Mouse (Mus musculus) liver, embryonic 11.5 days (tissue): ENCODE measurements around the gene Erc2. TPM values are rescaled to one million over a fixed set of nuclear protein-coding genes. Genes with fewer than 3 reads are reported as not detected.
A peak's percentile ranks its signal among the peaks of the same experiment; 100 is the strongest.

Experiments used
- ATAC-seq: fragments of 200-750 bp; cut with Nextera tagmentation; replicated peaks from 2 replicates; pipeline ENCODE4 v1.8.0; 2017; ENCODE audit warnings: moderate number of reproducible peaks, mild to moderate bottlenecking, moderate TSS enrichment, moderate library complexity; ENCODE audit not compliant: low FRiP score
- DNase-seq: peaks from one replicate; pipeline ENCODE4 v3.0.0-alpha.2; 2017; ENCODE audit warnings: low spot score
- H3K27ac ChIP-seq: fragments of 300-500 bp; sonication (generic); 2 replicates; pipeline ENCODE4 v1.5.1; 2014; ENCODE audit warnings: mild to moderate bottlenecking, low read depth, low read length, control low read depth
- H3K27me3 ChIP-seq: fragments of 300-500 bp; sonication (generic); replicated peaks from 2 replicates; pipeline ENCODE4 v1.6.1; 2014; ENCODE audit warnings: low read length, mixed read lengths; ENCODE audit not compliant: control insufficient read depth, insufficient read depth
- H3K36me3 ChIP-seq: fragments of 300-500 bp; sonication (generic); 2 replicates; pipeline ENCODE4 v1.6.1; 2014; ENCODE audit warnings: mild to moderate bottlenecking, low read length, moderate library complexity, mixed read lengths; ENCODE audit not compliant: control insufficient read depth, insufficient read depth
- H3K4me1 ChIP-seq: fragments of 300-500 bp; sonication (generic); replicated peaks from 2 replicates; pipeline ENCODE4 v1.6.1; 2014; ENCODE audit warnings: low read length, mixed read lengths; ENCODE audit not compliant: control insufficient read depth, insufficient read depth
- H3K4me2 ChIP-seq: fragments of 300-500 bp; sonication (generic); 2 replicates; pipeline ENCODE4 v1.6.1; 2014; ENCODE audit warnings: mild to moderate bottlenecking, control low read depth, moderate library complexity
- H3K4me3 ChIP-seq: fragments of 300-500 bp; sonication (generic); 2 replicates; pipeline ENCODE4 v1.5.1; 2014; ENCODE audit warnings: low read depth, low read length, control low read depth
- H3K9ac ChIP-seq: fragments of 300-500 bp; sonication (generic); 2 replicates; pipeline ENCODE4 v1.6.1; 2014; ENCODE audit warnings: low read depth, low read length, control low read depth
- H3K9me3 ChIP-seq: fragments of 300-500 bp; sonication (generic); 2 replicates; pipeline ENCODE4 v1.6.1; 2016; ENCODE audit warnings: low read length, inconsistent platforms, mixed read lengths; ENCODE audit not compliant: control insufficient read depth
- WGBS: fragments of 180-500 bp; shearing (Covaris S2); extraction: QIAGEN DNeasy Blood & Tissue Kit; methylation state at CpG from one replicate; pipeline ENCODE4 v1.1.7; 2014; 5-methylcytosine and 5-hydroxymethylcytosine counted together
- polyA plus RNA-seq: library from polyadenylated mRNA; unstranded; fragments of >200 nt; fragmentation: Nextera tagmentation; extraction: Ambion mirVana; gene quantifications from 2 replicates; pipeline ENCODE4 v1.2.1, GENCODE M21; 2014

Erc2 gene
- polyA plus RNA-seq, 1 experiment from 2014 or later, result 1.6 TPM

DNA sequence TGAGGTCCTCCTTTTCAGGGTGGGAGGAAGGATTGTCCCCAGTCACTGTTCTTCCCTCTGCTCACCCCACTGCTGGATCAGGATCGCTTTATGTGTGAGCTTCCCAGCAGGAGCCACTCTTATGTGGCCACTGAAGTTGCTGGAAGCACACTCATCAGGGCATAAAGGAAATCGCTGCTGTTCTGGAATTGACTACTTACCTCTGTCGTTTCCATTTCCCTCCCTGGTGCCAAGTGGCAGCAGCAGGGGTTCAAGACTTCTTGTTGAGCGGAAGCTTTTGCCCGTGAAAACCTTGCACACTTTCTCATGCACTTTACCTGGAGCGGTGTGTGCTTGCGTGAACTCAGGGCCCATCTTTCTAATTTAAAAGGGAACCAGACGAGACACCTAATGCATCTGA is 652 bp upstream of the Erc2 start:
- H3K4me1 ChIP-seq, result no peaks in the 10 kb centered on the region; the same call in 1 of the 2 replicates
- no peak overlapping the region for H3K4me2 ChIP-seq
- peaks cover 32% of the 10 kb centered on the region for H3K27me3 ChIP-seq
- H3K9ac ChIP-seq, result no peak overlapping the region
- DNase-seq, result no peak
- H3K9me3 ChIP-seq, result no peaks in the 10 kb centered on the region
- no peak for ATAC-seq
- 40% methylated on average over 8 of the region's 8 CpGs for WGBS
- H3K4me3 ChIP-seq, result no peak overlapping the region
- no peak overlapping the region for H3K27ac ChIP-seq
- no peaks in the 10 kb centered on the region for H3K36me3 ChIP-seq

DNA sequence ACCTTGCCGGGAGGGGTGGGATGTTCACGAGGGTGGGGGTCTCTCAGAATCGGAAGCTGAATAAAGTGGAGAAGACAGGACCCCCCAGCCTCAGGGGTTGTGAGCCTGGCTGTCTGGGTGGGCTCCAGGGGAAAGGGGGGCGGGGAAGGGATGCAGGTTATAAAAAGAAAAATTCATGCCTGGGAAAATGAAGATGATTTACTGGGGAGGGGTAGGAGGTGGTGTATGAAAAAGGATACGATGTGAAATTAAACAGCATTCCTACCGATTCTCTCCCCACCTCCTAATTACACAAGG is 643 bp downstream of the Erc2 start:
- ATAC-seq (no peak), DNase-seq (no peak)
- H3K27me3 ChIP-seq, result peaks cover 32% of the 10 kb centered on the region
- WGBS, result 7% methylated on average over 6 of the region's 6 CpGs
- no peak overlapping the region for H3K9ac ChIP-seq
- no peaks in the 10 kb centered on the region; the same call in 1 of the 2 replicates for H3K4me1 ChIP-seq
- peak overlapping the region; percentile 59 for H3K4me3 ChIP-seq
- no peaks in the 10 kb centered on the region for H3K9me3 ChIP-seq
- H3K4me2 ChIP-seq, result peak overlapping the region; percentile 70
- H3K27ac ChIP-seq, result no peak overlapping the region
- no peaks in the 10 kb centered on the region for H3K36me3 ChIP-seq

DNA sequence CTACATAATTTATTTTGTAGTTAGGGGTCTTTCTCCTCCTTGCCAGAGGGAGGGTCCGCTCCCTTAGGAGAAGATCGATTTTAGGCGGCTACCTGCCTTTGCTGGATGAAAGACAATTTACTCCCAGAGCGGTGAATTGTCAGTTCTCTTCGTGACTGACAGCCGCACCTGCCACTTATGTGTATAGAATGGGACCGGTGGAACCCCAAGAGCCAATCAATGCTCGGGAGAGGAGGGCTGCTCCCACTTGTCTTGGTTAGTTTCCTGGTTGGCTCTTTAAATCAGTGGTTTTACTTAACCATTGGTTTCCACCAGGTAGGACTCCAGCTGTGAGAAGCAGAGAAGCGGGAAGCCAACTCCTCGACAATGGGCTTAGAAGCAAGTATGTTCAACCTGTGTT is 1.1 kb downstream of the Erc2 start:
- DNase-seq (no peak), ATAC-seq (no peak)
- H3K27me3 ChIP-seq, result peaks cover 32% of the 10 kb centered on the region
- no peak overlapping the region for H3K9ac ChIP-seq
- H3K9me3 ChIP-seq, result no peaks in the 10 kb centered on the region
- H3K4me2 ChIP-seq, result peak overlapping the region; percentile 70
- WGBS, result 9% methylated on average over 10 of the region's 10 CpGs
- H3K36me3 ChIP-seq, result no peaks in the 10 kb centered on the region
- peak overlapping the region; percentile 59; the same call in 1 of the 2 replicates for H3K4me3 ChIP-seq
- no peaks in the 10 kb centered on the region; the same call in 1 of the 2 replicates for H3K4me1 ChIP-seq
- no peak overlapping the region for H3K27ac ChIP-seq

DNA sequence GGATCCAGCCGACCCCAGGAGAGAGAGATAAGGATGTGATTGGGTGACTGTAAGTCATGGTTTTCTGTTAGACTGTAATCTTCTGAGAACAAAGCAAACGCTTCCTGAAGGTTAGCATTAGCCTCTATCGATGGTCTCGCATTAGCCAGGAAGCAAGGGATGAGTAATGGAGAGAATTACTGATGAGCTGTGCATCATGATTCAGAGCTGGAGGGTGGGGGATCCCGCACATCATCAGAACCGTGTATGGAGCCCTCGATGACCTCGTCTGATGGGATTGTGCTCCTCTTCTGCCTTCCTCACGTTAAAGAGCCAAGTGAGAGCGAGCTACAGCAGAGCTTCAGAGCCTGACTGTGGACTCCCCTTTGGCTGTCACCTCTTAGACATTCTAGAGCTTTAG is 6.5 kb downstream of the Erc2 start:
- no peaks in the 10 kb centered on the region for H3K36me3 ChIP-seq
- WGBS, result 61% methylated on average over 10 of the region's 10 CpGs

DNA sequence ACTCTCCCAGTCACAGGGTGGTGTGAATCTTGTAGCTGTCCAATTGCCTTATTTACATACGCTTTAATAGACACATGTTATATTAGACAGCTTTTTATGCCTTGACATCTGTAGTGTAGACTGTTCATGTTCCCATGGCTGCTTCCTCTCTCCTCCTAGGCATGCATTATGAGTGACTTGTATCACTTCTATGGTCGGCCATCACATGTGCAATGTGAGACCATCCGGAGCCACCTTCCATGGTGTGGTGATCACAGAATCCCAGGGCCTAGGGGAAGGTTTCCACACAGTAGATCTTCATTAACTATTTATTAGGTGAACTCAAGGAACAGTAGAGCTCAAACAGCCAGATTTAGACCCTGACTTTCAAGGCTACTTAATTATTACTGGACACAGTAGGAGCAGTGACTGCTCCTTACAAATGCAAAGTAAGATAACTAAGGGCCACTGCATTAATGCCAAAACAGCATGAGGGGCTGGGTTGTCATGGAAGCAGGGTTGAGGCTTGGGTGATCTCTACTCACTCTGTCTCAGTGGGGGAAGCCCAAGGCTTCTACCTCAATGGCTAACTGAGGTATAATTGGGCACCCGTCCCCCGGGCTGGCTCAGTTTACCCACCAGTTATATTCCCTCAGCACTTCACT is 7.3 kb downstream of the Erc2 start:
- ATAC-seq (no peak), DNase-seq (no peak)
- no peak overlapping the region for H3K4me3 ChIP-seq
- H3K27ac ChIP-seq, result no peak overlapping the region
- no peak overlapping the region for H3K9ac ChIP-seq
- H3K4me1 ChIP-seq, result no peaks in the 10 kb centered on the region
- 0 out of 2 replicates have a peak, but pooled peaks cover 2% of the 10 kb centered on the region for H3K27me3 ChIP-seq
- H3K4me2 ChIP-seq, result no peak overlapping the region
- no peaks in the 10 kb centered on the region for H3K36me3 ChIP-seq
- no peaks in the 10 kb centered on the region for H3K9me3 ChIP-seq
- WGBS, result 79% methylated on average over 5 of the region's 5 CpGs

More for the DNA sequence above, 6.5 kb downstream of the Erc2 start:
- H3K27ac ChIP-seq, result no peak overlapping the region
- H3K4me1 ChIP-seq, result no peaks in the 10 kb centered on the region
- H3K4me2 ChIP-seq, result no peak overlapping the region
- no peaks in the 10 kb centered on the region for H3K9me3 ChIP-seq
- DNase-seq, result no peak
- no peak for ATAC-seq
- no peak overlapping the region for H3K4me3 ChIP-seq
- H3K27me3 ChIP-seq, result peaks cover 9% of the 10 kb centered on the region; the same call in 1 of the 2 replicates
- no peak overlapping the region for H3K9ac ChIP-seq

DNA sequence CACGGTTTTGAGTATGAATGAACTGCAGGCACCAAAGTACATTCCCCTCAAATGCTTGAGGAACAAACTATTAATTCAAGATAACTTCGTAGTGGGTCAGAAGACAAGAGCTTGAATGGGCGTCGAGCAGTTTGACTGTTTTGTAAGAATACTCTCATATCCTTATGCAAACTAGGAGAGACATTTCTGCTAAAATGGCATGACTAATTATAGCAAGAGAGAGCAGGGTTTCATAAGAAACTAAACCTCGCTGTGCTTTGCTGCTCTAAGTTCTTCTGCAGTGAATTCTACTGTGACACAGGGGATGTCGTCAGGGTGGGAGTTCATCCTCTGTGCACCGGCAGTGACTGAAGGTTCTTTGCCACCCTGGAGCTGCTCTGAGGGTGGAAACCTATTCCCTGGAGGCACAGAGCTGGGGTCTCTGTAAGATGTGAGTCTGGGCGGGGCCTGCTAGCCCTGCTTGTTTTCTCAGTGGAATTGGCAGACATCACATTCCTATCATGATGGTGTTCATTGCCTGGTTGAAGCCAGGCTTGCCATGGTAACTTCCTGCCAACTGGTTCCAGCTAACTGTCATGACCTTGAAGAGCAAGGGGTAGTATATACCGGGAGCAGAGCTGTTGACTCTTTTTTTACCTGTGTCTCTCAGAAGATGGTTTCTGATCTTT is 8.9 kb downstream of the Erc2 start:
- no peak for ATAC-seq
- no peak overlapping the region for H3K4me2 ChIP-seq

DNA sequence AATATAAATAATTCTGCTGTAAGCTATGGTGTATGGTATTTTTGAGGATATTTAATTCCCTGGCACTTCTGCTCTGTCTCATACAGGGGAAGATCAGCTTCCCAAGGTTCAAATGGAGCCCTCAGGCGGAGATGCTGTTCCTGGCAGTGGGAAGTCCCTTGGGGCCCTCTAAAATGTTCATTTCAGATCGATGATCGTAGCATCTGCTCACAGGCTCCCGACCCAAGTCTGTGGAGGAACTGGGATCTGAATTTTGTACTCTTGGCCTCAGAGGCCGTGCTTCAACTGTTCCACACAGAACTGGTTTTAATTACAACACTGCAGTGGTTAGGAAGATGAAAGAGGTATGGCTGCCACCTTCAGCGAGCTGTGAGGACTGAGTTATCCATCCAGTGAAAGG is 12.5 kb downstream of the Erc2 start:
- H3K27me3 ChIP-seq, result no peaks in the 10 kb centered on the region
- no peaks in the 10 kb centered on the region for H3K9me3 ChIP-seq
- WGBS, result 68% methylated on average over 6 of the region's 6 CpGs
- no peak overlapping the region for H3K9ac ChIP-seq
- DNase-seq (no peak), ATAC-seq (no peak)
- no peaks in the 10 kb centered on the region for H3K4me1 ChIP-seq
- no peak overlapping the region for H3K4me2 ChIP-seq
- no peak overlapping the region for H3K27ac ChIP-seq
- H3K36me3 ChIP-seq, result no peaks in the 10 kb centered on the region
- H3K4me3 ChIP-seq, result no peak overlapping the region

More for the DNA sequence above, 8.9 kb downstream of the Erc2 start:
- Histone ChIP-seq H3K9ac (no peak overlapping the region), H3K4me1 (no peaks in the 10 kb centered on the region), H3K27ac (no peak overlapping the region), H3K36me3 (no peaks in the 10 kb centered on the region), H3K27me3 (no peaks in the 10 kb centered on the region), H3K4me3 (no peak overlapping the region), H3K9me3 (no peaks in the 10 kb centered on the region)
- DNase-seq, result no peak
- WGBS, result 74% methylated on average over 9 of the region's 9 CpGs

DNA sequence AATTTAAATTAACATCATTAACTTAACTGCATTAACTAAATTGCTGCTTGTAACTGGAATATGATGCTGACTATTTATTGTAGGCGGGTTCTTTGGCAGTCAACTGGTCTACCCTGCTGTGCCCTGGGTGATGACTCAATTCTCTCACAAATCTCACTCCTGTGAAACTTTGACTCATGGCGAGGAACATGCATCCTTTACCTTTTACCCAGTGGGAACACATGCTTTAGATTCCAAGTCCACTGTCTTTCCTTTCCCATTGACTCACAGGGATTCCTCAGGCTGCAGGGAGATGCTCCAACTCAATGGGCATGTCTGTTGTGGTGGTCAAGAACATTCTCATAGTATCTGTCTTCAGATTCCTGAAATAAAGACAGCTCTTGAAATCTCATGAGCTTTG is 14.3 kb downstream of the Erc2 start:
- no peak for ATAC-seq
- H3K9me3 ChIP-seq, result no peaks in the 10 kb centered on the region
- H3K27ac ChIP-seq, result no peak overlapping the region
- no peak overlapping the region for H3K4me2 ChIP-seq
- DNase-seq, result no peak
- H3K27me3 ChIP-seq, result no peaks in the 10 kb centered on the region
- H3K36me3 ChIP-seq, result no peaks in the 10 kb centered on the region
- no peak overlapping the region for H3K4me3 ChIP-seq
- no peaks in the 10 kb centered on the region for H3K4me1 ChIP-seq
- no peak overlapping the region for H3K9ac ChIP-seq
- 77% methylated on average over 2 of the region's 2 CpGs for WGBS

DNA sequence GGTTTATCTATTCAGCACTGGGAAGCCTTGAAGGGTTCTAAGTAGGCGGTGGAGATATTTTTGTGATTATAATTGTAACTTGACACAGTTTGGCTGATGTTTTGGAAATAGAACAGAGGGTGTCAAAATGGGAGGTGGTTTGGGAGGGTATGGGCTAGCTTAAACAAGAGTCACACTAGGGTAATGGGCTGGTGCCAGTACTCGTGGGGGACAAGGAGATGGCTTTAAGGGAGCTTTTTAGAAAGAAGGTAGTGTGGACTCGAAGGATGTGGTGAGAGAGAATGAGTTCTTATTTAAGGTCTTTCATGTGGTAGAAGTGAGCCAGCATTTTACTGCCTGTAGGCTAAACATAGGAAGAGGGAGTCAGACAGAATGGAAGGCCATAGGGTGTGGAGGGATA is 19.2 kb downstream of the Erc2 start:
- no peak overlapping the region for H3K27ac ChIP-seq
- H3K4me1 ChIP-seq, result no peaks in the 10 kb centered on the region
- no peak for DNase-seq
- H3K4me2 ChIP-seq, result no peak overlapping the region
- no peak for ATAC-seq
- H3K27me3 ChIP-seq, result no peaks in the 10 kb centered on the region
- H3K9ac ChIP-seq, result no peak overlapping the region
- H3K36me3 ChIP-seq, result no peaks in the 10 kb centered on the region
- no peaks in the 10 kb centered on the region for H3K9me3 ChIP-seq
- 78% methylated on average over 3 of the region's 3 CpGs for WGBS
- H3K4me3 ChIP-seq, result no peak overlapping the region
